Mouse (Mus musculus) lung, adult 2 months (tissue): Measurements from ENCODE around the gene Jaml.

Source experiments
- CTCF ChIP-seq: fragments of 200-500 bp; IDR thresholded peaks from 2 replicates; pipeline ENCODE4 v1.5.1; 2011; ENCODE audit warnings: mild to moderate bottlenecking, low read length, control low read depth; ENCODE audit not compliant: insufficient read depth
- POLR2A ChIP-seq: fragments of 200-500 bp; IDR thresholded peaks from 2 replicates; pipeline ENCODE4 v1.6.1; 2011; ENCODE audit warnings: low read depth, mild to moderate bottlenecking, control low read depth, low read length, borderline replicate concordance; ENCODE audit errors: extremely low read depth

- TF ChIP-seq CTCF: peak; percentile 42; the same call in 1 of the 2 replicates
- no peak for TF ChIP-seq POLR2A
Measured at GRCm38 (mm10) chr9:45146267-45146597, 67.2 kb downstream of the Jaml start.
